Mouse (Mus musculus) olfactory bulb, adult 2 months (tissue): Measurements from ENCODE around the gene Ttll2. TPM values are rescaled to one million over a fixed set of nuclear protein-coding genes. Genes with fewer than 3 reads are reported as not detected.
"Not testable (repeated sequence)": the region's sequence is repeated elsewhere in the genome, so short reads cannot be mapped to it uniquely, and the experiment has no call there.

Source experiments
- H3K27ac ChIP-seq: fragments of 200-500 bp; 2 replicates; pipeline ENCODE4 v1.5.1; 2012; ENCODE audit warnings: low read depth, low read length; ENCODE audit not compliant: insufficient read depth
- H3K4me1 ChIP-seq: fragments of 200-500 bp; 2 replicates; pipeline ENCODE4 v1.6.1; 2012; ENCODE audit warnings: low read length; ENCODE audit not compliant: control insufficient read depth, insufficient read depth
- H3K4me3 ChIP-seq: fragments of 200-500 bp; 2 replicates; pipeline ENCODE4 v1.5.1; 2012; ENCODE audit warnings: mild to moderate bottlenecking, low read depth, low read length, moderate library complexity; ENCODE audit not compliant: insufficient read depth
- WGBS: fragments of 180-500 bp; shearing (Covaris S2); methylation state at CpG from one replicate; pipeline ENCODE4 v1.1.7; 2018; 5-methylcytosine and 5-hydroxymethylcytosine counted together
- polyA plus RNA-seq: library from polyadenylated mRNA; stranded (reverse); fragments of >200 nt; gene quantifications from 2 replicates; pipeline ENCODE4 v1.2.4, GENCODE M21; 2012; ENCODE audit warnings: low replicate concordance; ENCODE audit not compliant: missing spikeins, insufficient read depth, insufficient read length

The Ttll2 gene
- not detected in 2 replicates for polyA plus RNA-seq

DNA sequence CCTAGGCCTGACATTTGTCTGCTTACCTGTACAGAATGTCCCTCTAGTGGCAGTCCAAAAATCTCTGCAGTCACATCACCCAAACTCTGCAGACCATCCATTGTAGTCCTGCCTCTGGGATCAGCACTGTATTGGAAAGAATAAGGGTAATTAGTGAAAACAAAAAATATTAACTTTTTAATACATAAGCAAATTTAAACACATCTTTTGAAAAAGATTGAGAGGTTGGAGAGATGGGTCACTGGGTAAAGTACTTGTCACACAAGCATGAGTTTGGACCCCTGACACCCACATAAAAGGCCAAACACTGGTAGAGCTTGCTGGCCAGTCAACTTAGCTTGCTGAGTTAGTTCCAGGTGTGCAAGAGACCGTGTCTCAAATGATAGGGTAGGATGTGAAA is at the start of gene Ttll2:
Gene Ttll2 (minus strand): TSS at position 101 of the 400 bp plus-strand sequence.
- H3K27ac ChIP-seq, H3K4me1 ChIP-seq, H3K4me3 ChIP-seq: not testable (repeated sequence)
- 90% methylated on average over 1 of the region's 1 CpGs for WGBS

DNA sequence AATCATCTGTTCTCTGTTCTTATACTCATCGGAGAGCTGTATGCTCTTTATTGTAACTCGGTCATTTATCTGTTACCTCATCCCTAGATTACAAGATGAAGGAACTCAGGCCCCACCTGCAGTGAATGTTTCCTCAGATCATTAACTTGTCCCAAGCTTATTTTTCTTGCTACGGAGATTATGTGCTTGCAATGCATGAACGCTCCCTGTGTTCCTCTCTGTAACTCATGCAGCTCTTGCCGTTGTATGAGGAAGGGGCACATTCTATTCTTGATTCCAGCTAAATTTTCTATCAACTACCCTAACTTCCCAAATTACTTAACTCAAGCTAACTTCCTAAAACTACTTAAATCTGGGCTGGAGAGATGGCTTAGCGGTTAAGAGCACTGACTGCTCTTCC is 47.3 kb upstream of the Ttll2 start:
- H3K4me3 ChIP-seq, H3K27ac ChIP-seq, H3K4me1 ChIP-seq: not testable (repeated sequence)
- 84% methylated on average over 6 of the region's 6 CpGs for WGBS

DNA sequence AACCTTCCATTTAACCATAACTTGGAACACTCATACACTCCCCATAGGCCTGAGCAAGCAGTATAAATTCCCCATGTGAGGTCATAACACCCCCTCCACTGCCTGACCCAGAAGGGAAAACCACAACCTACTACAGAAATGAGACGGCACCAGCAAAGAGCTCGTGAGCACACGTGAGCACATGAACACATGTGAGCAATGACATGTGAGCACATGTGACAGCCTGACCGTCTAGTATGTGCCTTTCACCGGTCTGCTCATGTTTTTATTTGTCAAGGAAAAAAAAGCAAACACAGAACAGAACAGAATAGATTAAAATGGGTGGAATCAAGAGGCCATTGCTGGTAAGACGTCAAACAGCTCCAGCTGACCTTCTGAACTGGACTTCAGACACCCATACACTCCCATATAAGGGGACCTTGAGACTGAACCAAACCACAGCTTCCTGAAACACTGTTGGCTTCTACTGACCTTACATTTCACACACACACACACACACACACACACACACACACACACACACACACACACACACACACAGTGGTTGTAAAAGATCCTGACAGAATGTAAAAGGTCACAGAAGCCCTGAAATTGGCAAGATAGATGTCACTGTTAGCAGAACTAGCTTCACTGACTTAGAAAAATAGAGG is 45.8 kb upstream of the Ttll2 start:
- not testable (repeated sequence) for H3K27ac ChIP-seq, H3K4me1 ChIP-seq, H3K4me3 ChIP-seq
- 90% methylated on average over 6 of the region's 6 CpGs for WGBS

DNA sequence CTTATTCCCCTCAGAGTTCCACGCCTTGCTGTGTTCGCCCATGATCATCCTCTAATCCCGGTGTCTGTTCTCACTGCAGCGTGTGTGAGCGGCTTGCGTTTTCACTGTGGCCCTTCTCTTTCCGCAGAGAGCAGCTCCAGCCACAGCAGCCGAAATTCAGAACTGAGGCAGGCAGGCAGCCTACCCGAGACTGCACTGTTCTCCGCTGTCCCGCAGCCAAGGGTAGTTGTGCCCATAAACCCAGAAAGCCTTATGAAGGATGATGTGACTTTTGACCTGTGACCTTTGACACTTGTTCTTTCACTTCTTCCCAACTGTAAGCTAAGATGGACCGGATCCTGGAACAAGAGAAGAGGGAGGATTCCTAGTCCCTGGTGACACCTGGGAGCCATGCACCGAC is 44.6 kb upstream of the Ttll2 start:
- WGBS = 90% methylated on average over 13 of the region's 13 CpGs

DNA sequence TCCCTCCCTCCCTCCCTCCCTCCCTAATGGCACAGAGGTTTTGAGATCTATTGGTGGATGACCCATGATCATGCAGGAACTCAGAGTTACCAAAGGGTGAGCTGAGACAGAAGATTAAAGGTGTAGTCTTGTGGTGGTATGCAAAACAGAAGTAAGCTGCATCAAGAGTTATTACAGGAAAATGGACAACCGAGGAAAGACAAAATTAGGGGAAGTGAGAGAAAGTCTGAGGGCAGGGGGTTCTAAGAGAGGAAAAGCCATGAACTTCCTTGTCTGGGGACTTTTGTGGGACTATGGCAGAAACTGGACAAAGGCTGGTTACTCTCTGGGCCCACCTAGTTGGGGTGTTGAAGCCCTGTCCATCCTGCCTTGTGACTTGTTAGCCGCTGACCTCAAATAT is 43.8 kb upstream of the Ttll2 start:
- no CpG with 5 or more reads among the region's 2 CpGs for WGBS
- H3K27ac ChIP-seq, H3K4me3 ChIP-seq, H3K4me1 ChIP-seq: not testable (repeated sequence)

More for the DNA sequence above, 44.6 kb upstream of the Ttll2 start:
- not testable (repeated sequence) for H3K27ac ChIP-seq, H3K4me1 ChIP-seq, H3K4me3 ChIP-seq

DNA sequence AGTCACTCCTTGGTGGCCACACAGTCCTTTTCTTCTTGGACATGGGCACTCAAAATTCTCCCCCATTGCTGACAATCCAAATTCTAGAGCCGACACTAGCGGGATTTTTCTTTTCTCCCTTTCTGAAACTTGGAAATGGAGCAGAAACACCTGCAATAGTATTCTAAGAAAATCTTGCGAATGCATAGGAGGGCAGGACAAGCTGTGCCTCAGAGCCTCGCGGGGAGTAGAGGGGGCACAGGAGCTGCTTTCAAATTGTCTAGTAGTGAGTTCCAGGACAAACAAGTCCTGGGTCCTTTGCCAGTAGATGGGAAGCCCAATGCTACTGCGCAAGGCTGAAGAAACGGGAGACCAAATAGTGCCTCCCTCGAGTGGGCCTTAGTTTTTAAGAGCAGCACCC is 43.2 kb upstream of the Ttll2 start:
- WGBS = 90% methylated on average over 8 of the region's 8 CpGs
- not testable (repeated sequence) for H3K4me3 ChIP-seq, H3K4me1 ChIP-seq, H3K27ac ChIP-seq

DNA sequence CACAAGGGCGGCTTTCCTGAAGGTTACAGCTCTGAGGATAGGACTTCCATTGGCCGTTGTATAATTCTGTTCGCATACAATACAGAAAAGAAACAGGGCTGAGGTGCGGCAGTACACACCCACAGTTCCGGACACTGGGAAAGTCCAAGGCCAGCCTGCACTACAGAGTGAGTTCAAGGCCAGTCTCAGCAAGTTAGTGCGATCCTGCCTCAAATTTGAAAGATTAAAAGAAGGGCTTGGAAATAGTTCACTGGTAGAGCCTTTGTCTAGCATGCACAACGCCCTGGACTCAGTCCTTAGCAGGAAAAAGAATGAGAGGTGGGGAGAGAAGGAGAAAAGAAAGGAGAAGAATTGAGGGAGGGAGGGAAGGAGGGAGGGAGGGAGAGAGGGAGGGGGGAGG is 42.6 kb upstream of the Ttll2 start:
- H3K27ac ChIP-seq, H3K4me3 ChIP-seq, H3K4me1 ChIP-seq: not testable (repeated sequence)
- 89% methylated on average over 7 of the region's 7 CpGs for WGBS

DNA sequence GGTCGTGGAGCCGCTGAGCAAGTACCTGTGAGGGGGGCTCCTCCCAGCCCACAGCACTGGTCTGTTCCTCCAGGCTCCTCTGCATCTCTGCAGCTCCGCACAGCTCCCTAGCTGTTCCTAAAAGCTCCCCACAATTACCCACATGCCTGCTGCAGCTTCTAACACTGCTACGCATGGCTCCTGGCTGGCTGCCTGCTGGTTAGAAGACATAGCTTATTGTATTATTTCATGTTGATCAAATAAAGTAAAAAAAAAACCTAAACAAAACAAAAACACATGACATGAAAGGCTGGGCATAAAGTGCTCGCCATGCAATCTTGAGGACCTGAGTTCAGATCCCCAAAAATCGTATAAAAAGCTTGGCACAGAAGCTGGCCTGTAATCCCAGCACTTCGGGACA is 37.4 kb upstream of the Ttll2 start:
- H3K27ac ChIP-seq, H3K4me3 ChIP-seq, H3K4me1 ChIP-seq: not testable (repeated sequence)
- WGBS = 67% methylated on average over 7 of the region's 7 CpGs

DNA sequence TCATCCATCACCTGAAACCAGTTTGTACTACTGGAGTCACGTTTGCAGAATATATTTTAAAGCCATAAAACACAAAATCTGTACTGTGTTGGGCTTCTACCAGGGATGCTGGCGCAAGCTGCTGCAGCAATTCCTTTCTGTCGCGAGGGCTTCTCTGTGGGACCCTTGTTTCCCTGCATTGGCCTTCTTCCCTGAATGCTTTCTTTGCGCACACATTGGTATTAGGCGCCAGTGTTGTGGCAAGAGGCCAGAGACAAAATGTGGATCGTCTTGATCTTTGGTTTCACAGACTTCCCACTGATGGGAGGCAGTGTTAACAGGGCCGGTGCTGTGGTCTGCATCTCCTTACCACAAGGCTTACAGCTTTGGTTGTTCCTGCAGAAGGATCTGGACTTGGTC is 36.5 kb upstream of the Ttll2 start:
- H3K4me3 ChIP-seq, H3K4me1 ChIP-seq, H3K27ac ChIP-seq: not testable (repeated sequence)
- 70% methylated on average over 8 of the region's 8 CpGs for WGBS

DNA sequence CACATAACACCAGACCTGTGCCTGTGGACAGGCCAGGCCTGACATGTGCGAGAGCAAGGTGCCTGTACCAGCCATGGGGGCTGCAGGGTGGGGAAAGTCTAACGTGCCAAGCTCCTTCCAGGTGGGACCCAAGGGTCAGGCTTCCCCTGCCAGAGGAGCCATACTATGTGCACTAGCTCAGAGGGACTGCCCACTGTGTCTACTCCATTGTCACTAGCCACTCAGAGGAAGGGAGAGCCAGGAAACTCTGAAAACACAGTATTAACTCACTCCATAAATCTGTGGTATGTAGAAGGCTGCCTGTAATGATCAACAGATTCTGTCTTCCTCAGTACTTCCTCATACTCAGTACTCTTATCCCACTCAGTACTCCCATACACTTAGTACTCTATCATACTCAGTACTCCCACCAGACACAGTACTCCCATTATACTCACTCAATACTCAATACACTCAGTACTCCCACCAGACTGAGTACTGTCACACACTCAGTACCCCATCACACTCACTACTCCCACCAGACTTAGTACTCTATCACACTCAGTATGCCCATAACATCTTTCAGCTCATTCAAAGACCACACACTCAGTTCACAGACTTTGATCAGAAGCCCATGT is 36.0 kb upstream of the Ttll2 start:
- WGBS = no CpG with 5 or more reads among the region's 2 CpGs
- H3K4me1 ChIP-seq, H3K27ac ChIP-seq, H3K4me3 ChIP-seq: not testable (repeated sequence)

DNA sequence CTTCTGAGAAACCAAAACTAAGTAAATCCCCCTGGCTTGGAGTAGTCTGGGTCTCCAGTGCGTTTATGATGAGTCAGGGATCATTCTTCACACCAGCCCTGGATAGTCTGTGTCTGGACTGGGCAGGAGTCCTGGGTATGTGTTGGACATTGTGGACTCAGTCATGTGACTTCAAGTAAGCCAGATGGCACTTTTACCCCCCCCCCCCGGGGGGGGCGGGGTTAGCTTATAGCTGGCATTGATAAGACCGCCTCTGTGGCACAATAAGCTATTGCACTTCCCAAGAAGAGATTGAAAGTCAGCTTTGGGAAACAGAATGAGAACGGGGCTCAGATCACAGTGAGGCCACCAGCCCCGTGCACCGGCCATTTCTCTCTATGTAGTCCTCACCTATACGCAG is 33.5 kb upstream of the Ttll2 start:
- H3K27ac ChIP-seq, H3K4me1 ChIP-seq: not testable (repeated sequence)
- 71% methylated on average over 8 of the region's 8 CpGs for WGBS

DNA sequence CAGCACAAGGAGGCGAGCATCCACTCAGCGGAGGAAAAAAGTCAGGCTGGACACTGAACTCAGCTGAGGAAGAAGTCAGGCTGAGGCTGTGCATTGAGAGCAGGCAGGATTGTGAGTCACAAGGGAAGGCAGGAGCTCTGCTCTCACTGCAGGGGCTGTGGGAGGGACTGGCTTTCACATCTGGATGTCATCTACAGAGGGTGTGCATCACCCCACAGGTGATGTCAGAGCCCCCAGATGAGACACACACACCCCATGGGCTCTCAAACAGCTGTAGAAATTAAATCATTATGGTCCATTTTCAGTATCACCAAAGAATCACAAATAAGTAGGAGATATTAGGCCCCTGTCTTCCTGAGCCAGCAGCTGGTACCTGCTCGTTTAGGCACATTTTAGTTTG is 32.9 kb upstream of the Ttll2 start, which contains the start of gene Unc93a2:
Gene Unc93a2 (minus strand): TSS at position 101 of the 400 bp plus-strand sequence.
- H3K4me3 ChIP-seq, H3K4me1 ChIP-seq, H3K27ac ChIP-seq: not testable (repeated sequence)
- WGBS = 68% methylated on average over 3 of the region's 3 CpGs

More for the DNA sequence above, 33.5 kb upstream of the Ttll2 start:
- not testable (repeated sequence) for H3K4me3 ChIP-seq

DNA sequence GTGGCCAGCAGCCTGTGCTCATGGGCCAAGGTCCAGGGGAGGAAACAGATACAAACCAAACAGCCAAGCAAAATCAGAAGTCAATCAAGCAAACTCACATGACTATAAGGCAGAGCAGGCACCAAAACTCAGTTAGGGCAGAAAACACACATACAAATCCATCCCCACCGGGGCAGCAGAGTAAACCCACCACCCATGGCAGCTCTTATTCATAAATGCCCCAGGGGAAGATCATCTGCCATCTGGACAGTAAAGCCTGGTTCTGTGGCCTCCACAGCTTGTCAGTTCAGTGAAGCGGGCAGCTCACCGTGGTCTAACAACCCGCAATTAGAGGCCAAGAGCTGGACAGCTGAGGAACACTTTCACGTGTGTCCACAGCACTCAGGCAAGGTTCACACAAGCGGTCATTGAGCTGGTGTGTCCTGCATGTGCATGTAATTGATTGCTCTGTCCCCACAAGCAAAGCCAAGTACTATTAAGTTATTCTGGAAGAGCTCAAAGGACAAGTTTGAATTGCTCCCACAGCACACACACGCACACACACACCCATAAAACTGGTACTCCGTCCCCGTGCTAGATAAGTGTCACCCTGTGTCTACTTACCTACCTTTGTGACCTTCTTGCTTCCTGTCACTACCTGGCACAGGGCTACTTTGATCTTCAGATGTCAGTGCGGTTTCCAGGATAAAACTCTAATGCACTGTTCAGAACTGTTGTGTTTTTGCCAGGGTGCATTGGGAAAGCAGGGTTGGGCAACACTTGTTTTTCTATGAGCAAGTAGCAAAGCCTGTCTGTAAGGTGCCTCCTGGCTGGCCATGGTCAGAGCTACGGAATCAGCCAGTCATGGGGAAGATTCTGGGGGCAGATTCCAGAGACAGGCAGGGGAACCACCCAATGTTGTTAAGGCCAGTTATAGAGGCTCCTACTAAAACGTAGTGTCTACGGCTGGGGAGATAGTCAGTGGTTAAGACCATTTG is 31.0 kb upstream of the Ttll2 start:
- not testable (repeated sequence) for H3K4me3 ChIP-seq, H3K4me1 ChIP-seq, H3K27ac ChIP-seq
- 90% methylated on average over 12 of the region's 13 CpGs for WGBS

DNA sequence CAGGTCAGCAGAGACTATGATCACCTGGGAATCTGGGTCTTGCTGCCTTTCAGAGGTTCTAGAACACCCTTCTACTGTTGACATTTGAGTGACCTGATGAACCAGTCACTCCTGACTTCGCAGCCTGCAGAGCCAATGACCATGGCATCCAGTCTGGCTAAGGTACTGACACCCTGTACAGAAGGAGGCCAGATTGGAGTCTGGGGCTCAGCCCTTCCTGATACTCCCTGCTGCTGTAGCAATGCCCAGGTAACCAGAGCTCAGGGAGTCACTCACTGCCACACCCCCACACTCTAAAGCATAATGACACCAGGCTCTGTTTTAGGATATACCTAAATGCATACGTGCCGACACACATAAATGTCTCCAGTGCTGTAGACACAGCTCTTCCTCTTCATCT is 30.2 kb upstream of the Ttll2 start:
- H3K27ac ChIP-seq, H3K4me1 ChIP-seq, H3K4me3 ChIP-seq: not testable (repeated sequence)
- 77% methylated on average over 1 of the region's 3 CpGs for WGBS
